Mouse (Mus musculus): ENCODE results near the gene Cntfr. TPM values are rescaled to one million over a fixed set of nuclear protein-coding genes. Genes with fewer than 3 reads are reported as not detected.

Gene Cntfr
- polyA plus RNA-seq, 1 experiment from 2014 or later = 6.7 TPM

GRCm38 (mm10) chr4:41726826-41727621 is 30.1 kb upstream of the Cntfr start:
- DNase-seq (ENCODE audit: low read depth, low spot score) (no peak), ATAC-seq (no peak)
- ChIA-PET CTCF (no interaction called here), POLR2A (no interaction called here)
- TF ChIP-seq CTCF (IDR thresholded peaks at IDR 0.05) = no peak
- peaks cover 28% of the 10 kb centered on the region for H3K27me3 ChIP-seq
- in situ Hi-C loops (cut with MboI; ENCODE audit: low pct_unique_long_range_greater_than_20kb) = no loop called here

- DNase-seq (ENCODE audit: low read depth, low spot score) = peak; percentile 82
- ATAC-seq = peak; percentile 97
- ChIA-PET POLR2A (interaction anchor here (2.2 kb wide), 1 partner anchor 9 kb away, joined by 7 read pairs; the partner anchor contains the start of gene Rpp25l), CTCF (interaction anchor here (1.7 kb wide), 1 partner anchor 20 kb away, joined by 4 read pairs; no protein-coding TSS in a partner anchor)
- in situ Hi-C loops (cut with MboI; ENCODE audit: low pct_unique_long_range_greater_than_20kb) = loop anchor here (25.0 kb wide), 1 partner anchor 586 kb away; the partner anchor contains the start of gene Ube2r2
- no peak for TF ChIP-seq CTCF (IDR thresholded peaks at IDR 0.05)
- peaks cover 10% of the 10 kb centered on the region for H3K27me3 ChIP-seq
Measured at GRCm38 (mm10) chr4:41722918-41723351, 26.0 kb upstream of the Cntfr start, which contains the start of gene Dctn3. Dctn3 (minus strand) TSS chr4:41723170.

GRCm38 (mm10) chr4:41716834-41717233 is 19.9 kb upstream of the Cntfr start:
- ChIA-PET CTCF (interaction anchor here (1.9 to 6.5 kb wide), 2 partner anchors 21 to 23 kb away, joined by 8 to 40 read pairs; no protein-coding TSS in a partner anchor), POLR2A (interaction anchor here (1.3 kb wide), 1 partner anchor 21 kb away, joined by 3 read pairs; no protein-coding TSS in a partner anchor)
- H3K27me3 ChIP-seq = no peaks in the 10 kb centered on the region
- in situ Hi-C loops (cut with MboI; ENCODE audit: low pct_unique_long_range_greater_than_20kb) = loop anchor here (25.0 kb wide), 1 partner anchor 580 kb away; the partner anchor contains the start of gene Ube2r2
- TF ChIP-seq CTCF (IDR thresholded peaks at IDR 0.05) = no peak
- DNase-seq (ENCODE audit: low read depth, low spot score) (no peak), ATAC-seq (no peak)

- in situ Hi-C loops (cut with MboI; ENCODE audit: low pct_unique_long_range_greater_than_20kb) = loop anchor here (25.0 kb wide), 1 partner anchor 578 kb away; the partner anchor contains the start of gene Ube2r2
- no peak for DNase-seq (ENCODE audit: low read depth, low spot score)
- POLR2A ChIA-PET = interaction anchor here (1.3 to 2.5 kb wide), 3 partner anchors 8 to 22 kb away, joined by 3 to 7 read pairs (median 6); partner anchors contain the start of gene Dctn3
- TF ChIP-seq CTCF (IDR thresholded peaks at IDR 0.05) = no peak
- no peak for ATAC-seq
- CTCF ChIA-PET = interaction anchor here (1.9 to 6.5 kb wide), 2 partner anchors 22 to 25 kb away, joined by 8 to 40 read pairs; no protein-coding TSS in a partner anchor
- no peaks in the 10 kb centered on the region for H3K27me3 ChIP-seq
Measured at GRCm38 (mm10) chr4:41715596-41715995, 18.7 kb upstream of the Cntfr start.

GRCm38 (mm10) chr4:41715082-41715481 is 18.2 kb upstream of the Cntfr start:
- DNase-seq (ENCODE audit: low read depth, low spot score) (no peak), ATAC-seq (no peak)
- in situ Hi-C loops (cut with MboI; ENCODE audit: low pct_unique_long_range_greater_than_20kb) = loop anchor here (25.0 kb wide), 1 partner anchor 578 kb away; the partner anchor contains the start of gene Ube2r2
- POLR2A ChIA-PET = interaction anchor here (0.9 to 2.5 kb wide), 3 partner anchors 9 to 22 kb away, joined by 3 to 7 read pairs (median 6); partner anchors contain the start of gene Dctn3
- H3K27me3 ChIP-seq = no peaks in the 10 kb centered on the region
- CTCF ChIA-PET = interaction anchor here (0.7 to 6.5 kb wide), 4 partner anchors 23 to 206 kb away, joined by 3 to 40 read pairs (median 6); no protein-coding TSS in a partner anchor
- TF ChIP-seq CTCF (IDR thresholded peaks at IDR 0.05) = no peak

- TF ChIP-seq CTCF (IDR thresholded peaks at IDR 0.05) = no peak
- in situ Hi-C loops (cut with MboI; ENCODE audit: low pct_unique_long_range_greater_than_20kb) = loop anchor here (25.0 kb wide), 1 partner anchor 577 kb away; the partner anchor contains the start of gene Ube2r2
- CTCF ChIA-PET = interaction anchor here (0.7 to 6.5 kb wide), 4 partner anchors 23 to 206 kb away, joined by 3 to 40 read pairs (median 4); no protein-coding TSS in a partner anchor
- no peak for DNase-seq (ENCODE audit: low read depth, low spot score)
- no peaks in the 10 kb centered on the region for H3K27me3 ChIP-seq
- ATAC-seq = no peak
- POLR2A ChIA-PET = interaction anchor here (0.9 to 2.5 kb wide), 4 partner anchors 9 to 27 kb away, joined by 3 to 7 read pairs (median 4); partner anchors contain the start of gene Dctn3
Measured at GRCm38 (mm10) chr4:41714276-41714675, 17.4 kb upstream of the Cntfr start.

GRCm38 (mm10) chr4:41713197-41714067 is 16.5 kb upstream of the Cntfr start, which contains the start of gene Rpp25l:
Rpp25l (minus strand) TSS chr4:41713534.
- in situ Hi-C loops (cut with MboI; ENCODE audit: low pct_unique_long_range_greater_than_20kb) = loop anchor here (25.0 kb wide), 1 partner anchor 576 kb away; the partner anchor contains the start of gene Ube2r2
- ChIA-PET CTCF (interaction anchor here (1.2 to 6.5 kb wide), 3 partner anchors 24 to 205 kb away, joined by 3 to 40 read pairs (median 4); no protein-coding TSS in a partner anchor), POLR2A (interaction anchor here (1.3 to 2.5 kb wide), 2 partner anchors 10 to 27 kb away, joined by 3 to 7 read pairs; partner anchors contain the start of gene Dctn3)
- TF ChIP-seq CTCF (IDR thresholded peaks at IDR 0.05) = no peak
- no peak for ATAC-seq
- no peaks in the 10 kb centered on the region for H3K27me3 ChIP-seq
- DNase-seq (ENCODE audit: low read depth, low spot score) = no peak

GRCm38 (mm10) chr4:41712421-41713196 is 15.7 kb upstream of the Cntfr start:
- CTCF ChIA-PET = interaction anchor here (6.5 kb wide), 1 partner anchor 25 kb away, joined by 40 read pairs; no protein-coding TSS in a partner anchor
- ATAC-seq (no peak), DNase-seq (ENCODE audit: low read depth, low spot score) (no peak)
- H3K27me3 ChIP-seq = no peaks in the 10 kb centered on the region
- in situ Hi-C loops (cut with MboI; ENCODE audit: low pct_unique_long_range_greater_than_20kb) = loop anchor here (25.0 kb wide), 1 partner anchor 575 kb away; the partner anchor contains the start of gene Ube2r2
- POLR2A ChIA-PET = interaction anchor here (1.3 kb wide), 1 partner anchor 28 kb away, joined by 3 read pairs; no protein-coding TSS in a partner anchor
- no peak for TF ChIP-seq CTCF (IDR thresholded peaks at IDR 0.05)

All from Patski (cell line).